Mouse (Mus musculus) kidney, embryonic 14.5 days (tissue): Measurements from ENCODE around the gene Fry. TPM values are rescaled to one million over a fixed set of nuclear protein-coding genes. Genes with fewer than 3 reads are reported as not detected.

ENCODE experiments used
- ATAC-seq: fragments of 200-750 bp; cut with Nextera tagmentation; 2 replicates; pipeline ENCODE4 v1.8.0; 2017; ENCODE audit warnings: moderate number of reproducible peaks, mild to moderate bottlenecking, moderate TSS enrichment, moderate library complexity; ENCODE audit not compliant: low FRiP score, low TSS enrichment
- H3K27ac ChIP-seq: fragments of 300-500 bp; sonication (generic); 2 replicates; pipeline ENCODE4 v1.5.1; 2014; ENCODE audit warnings: low read depth, mild to moderate bottlenecking, low read length, moderate library complexity, mixed read lengths
- H3K27me3 ChIP-seq: fragments of 300-500 bp; sonication (generic); 2 replicates; pipeline ENCODE4 v1.6.1; 2014; ENCODE audit warnings: mild to moderate bottlenecking, low read length; ENCODE audit not compliant: control insufficient read depth, insufficient read depth
- H3K36me3 ChIP-seq: fragments of 300-500 bp; sonication (generic); 2 replicates; pipeline ENCODE4 v1.6.1; 2014; ENCODE audit warnings: low read length, mixed read lengths; ENCODE audit not compliant: control insufficient read depth, insufficient read depth
- H3K4me1 ChIP-seq: fragments of 300-500 bp; sonication (generic); 2 replicates; pipeline ENCODE4 v1.6.1; 2014; ENCODE audit warnings: low read length, mixed read lengths; ENCODE audit not compliant: control insufficient read depth, insufficient read depth
- H3K4me2 ChIP-seq: fragments of 300-500 bp; sonication (generic); replicated peaks from 2 replicates; pipeline ENCODE4 v1.6.1; 2014; ENCODE audit warnings: low read depth, mild to moderate bottlenecking, low read length
- H3K4me3 ChIP-seq: fragments of 300-500 bp; sonication (generic); 2 replicates; pipeline ENCODE4 v1.5.1; 2014; ENCODE audit warnings: mild to moderate bottlenecking, low read length
- H3K9ac ChIP-seq: fragments of 300-500 bp; sonication (generic); 2 replicates; pipeline ENCODE4 v1.6.1; 2014; ENCODE audit warnings: low read depth, mild to moderate bottlenecking, low read length, moderate library complexity
- H3K9me3 ChIP-seq: fragments of 300-500 bp; sonication (generic); 2 replicates; pipeline ENCODE4 v1.6.1; 2016; ENCODE audit warnings: low read length; ENCODE audit not compliant: control insufficient read depth
- WGBS: fragments of 180-500 bp; shearing (Covaris S2); extraction: QIAGEN DNeasy Blood & Tissue Kit; methylation state at CpG from one replicate; pipeline ENCODE4 v1.1.7; 2014; 5-methylcytosine and 5-hydroxymethylcytosine counted together
- polyA plus RNA-seq: library from polyadenylated mRNA; unstranded; fragments of >200 nt; fragmentation: Nextera tagmentation; extraction: Ambion mirVana; gene quantifications from 2 replicates; pipeline ENCODE4 v1.2.1, GENCODE M21; 2014

Gene Fry
- polyA plus RNA-seq: 5.5 and 8.0 TPM in 2 replicates

DNA sequence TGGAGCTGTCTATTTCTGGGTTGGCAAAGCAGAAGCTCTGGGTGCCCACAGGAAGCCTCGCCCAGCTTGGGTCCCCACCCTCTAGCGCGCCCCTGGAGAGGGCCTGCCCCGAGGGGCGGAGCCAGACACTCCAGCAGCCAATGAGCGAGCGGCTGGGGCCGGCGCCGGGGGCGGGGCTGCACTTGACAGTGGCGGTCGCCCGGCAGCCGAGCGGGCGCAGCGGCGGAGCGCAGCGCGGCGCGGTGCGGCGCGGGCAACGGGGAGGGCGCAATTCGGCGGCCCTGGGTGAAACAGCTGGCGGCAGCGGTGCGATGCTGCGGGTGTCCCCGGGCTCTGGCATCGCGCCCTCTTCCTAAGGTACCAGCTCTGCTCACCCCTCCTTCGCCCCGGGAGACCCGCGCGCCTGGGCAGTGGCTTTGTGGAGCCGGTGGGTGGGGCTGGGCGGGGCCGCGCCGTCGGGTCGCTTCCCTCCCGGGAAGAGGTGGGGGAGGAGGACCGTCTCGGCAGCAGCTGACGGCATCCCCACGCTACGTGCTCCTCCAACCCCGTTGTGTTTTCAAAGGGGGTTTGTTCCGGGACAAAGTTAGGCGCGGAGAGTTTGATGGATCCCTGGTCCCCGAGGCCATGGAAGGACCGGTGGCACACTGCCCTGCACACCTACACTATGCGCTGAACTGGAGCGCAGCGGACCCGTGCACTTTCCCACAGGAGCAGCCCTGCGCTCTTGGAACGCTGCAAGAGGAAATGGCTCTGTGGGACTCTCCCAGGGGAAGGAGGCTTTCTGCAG lies at the start of gene Fry:
Gene Fry, plus strand, starts transcription at position 191 of the 787 bp plus-strand sequence.
- H3K4me3 ChIP-seq: peak within 1 kb of the TSS; percentile 56
- H3K4me2 ChIP-seq: peak within 1 kb of the TSS; percentile 86
- no peaks in the 10 kb centered on the region for H3K36me3 ChIP-seq
- H3K4me1 ChIP-seq: 0 out of 2 replicates have a peak, but pooled peaks cover 4% of the 10 kb centered on the region
- H3K27me3 ChIP-seq: no peaks in the 10 kb centered on the region
- peak; percentile 99 for ATAC-seq
- WGBS: under 1% methylated on average over 56 of the region's 68 CpGs
- H3K9ac ChIP-seq: peak within 1 kb of the TSS; percentile 47
- H3K9me3 ChIP-seq: peaks cover 6% of the 10 kb centered on the region; the same call in 1 of the 2 replicates
- no peak within 1 kb of the TSS for H3K27ac ChIP-seq

DNA sequence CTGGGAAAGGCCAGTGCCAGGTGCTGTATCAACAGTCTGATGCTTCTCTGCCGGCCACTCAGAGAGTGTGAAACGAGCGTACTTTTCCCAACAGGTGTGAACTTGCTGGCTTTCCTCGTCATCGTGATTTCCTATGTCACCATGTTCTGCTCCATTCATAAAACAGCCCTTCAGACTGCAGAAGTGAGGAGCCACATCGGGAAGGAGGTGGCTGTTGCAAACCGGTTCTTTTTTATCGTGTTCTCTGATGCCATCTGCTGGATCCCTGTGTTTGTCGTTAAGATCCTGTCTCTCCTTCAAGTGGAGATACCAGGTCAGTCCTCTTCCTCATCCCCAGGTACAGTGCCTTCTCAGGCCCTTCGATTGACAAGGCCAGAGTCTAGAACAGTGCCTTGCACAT lies 48.4 kb upstream of the Fry start:
- Histone ChIP-seq H3K36me3 (no peaks in the 10 kb centered on the region), H3K9me3 (no peaks in the 10 kb centered on the region), H3K4me2 (0 out of 2 replicates have a peak overlapping the region, but pooled peaks have one; percentile 12), H3K27me3 (no peaks in the 10 kb centered on the region), H3K4me3 (no peak overlapping the region), H3K4me1 (no peaks in the 10 kb centered on the region), H3K9ac (no peak overlapping the region), H3K27ac (no peak overlapping the region)
- ATAC-seq: 0 out of 2 replicates have a peak, but pooled peaks have one; percentile 24
- 15% methylated on average over 10 of the region's 10 CpGs for WGBS

DNA sequence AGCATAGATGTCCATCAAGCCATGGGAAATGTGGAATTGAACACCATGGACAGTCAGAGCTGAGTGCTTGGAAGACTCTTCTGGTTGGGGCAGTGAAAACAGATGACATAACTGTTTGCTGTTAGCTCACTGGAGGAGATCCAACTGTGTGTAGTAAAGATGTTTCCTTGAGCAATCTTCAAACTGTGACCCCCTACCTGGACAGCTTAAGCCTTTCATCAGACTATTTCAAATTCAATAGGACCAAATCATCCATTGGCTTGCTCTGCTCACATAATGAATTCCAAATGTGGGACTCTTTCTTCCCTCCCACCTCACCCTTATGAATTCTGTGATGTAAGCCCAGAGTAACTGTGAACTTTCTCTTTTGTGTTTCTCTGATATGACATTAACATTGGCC lies 46.7 kb upstream of the Fry start:
- H3K4me2 ChIP-seq: no peak overlapping the region
- no peaks in the 10 kb centered on the region for H3K9me3 ChIP-seq
- H3K4me1 ChIP-seq: no peaks in the 10 kb centered on the region
- no peaks in the 10 kb centered on the region for H3K27me3 ChIP-seq
- no peak overlapping the region for H3K4me3 ChIP-seq
- no peak overlapping the region for H3K27ac ChIP-seq
- no peak for ATAC-seq
- H3K36me3 ChIP-seq: no peaks in the 10 kb centered on the region
- no peak overlapping the region for H3K9ac ChIP-seq

DNA sequence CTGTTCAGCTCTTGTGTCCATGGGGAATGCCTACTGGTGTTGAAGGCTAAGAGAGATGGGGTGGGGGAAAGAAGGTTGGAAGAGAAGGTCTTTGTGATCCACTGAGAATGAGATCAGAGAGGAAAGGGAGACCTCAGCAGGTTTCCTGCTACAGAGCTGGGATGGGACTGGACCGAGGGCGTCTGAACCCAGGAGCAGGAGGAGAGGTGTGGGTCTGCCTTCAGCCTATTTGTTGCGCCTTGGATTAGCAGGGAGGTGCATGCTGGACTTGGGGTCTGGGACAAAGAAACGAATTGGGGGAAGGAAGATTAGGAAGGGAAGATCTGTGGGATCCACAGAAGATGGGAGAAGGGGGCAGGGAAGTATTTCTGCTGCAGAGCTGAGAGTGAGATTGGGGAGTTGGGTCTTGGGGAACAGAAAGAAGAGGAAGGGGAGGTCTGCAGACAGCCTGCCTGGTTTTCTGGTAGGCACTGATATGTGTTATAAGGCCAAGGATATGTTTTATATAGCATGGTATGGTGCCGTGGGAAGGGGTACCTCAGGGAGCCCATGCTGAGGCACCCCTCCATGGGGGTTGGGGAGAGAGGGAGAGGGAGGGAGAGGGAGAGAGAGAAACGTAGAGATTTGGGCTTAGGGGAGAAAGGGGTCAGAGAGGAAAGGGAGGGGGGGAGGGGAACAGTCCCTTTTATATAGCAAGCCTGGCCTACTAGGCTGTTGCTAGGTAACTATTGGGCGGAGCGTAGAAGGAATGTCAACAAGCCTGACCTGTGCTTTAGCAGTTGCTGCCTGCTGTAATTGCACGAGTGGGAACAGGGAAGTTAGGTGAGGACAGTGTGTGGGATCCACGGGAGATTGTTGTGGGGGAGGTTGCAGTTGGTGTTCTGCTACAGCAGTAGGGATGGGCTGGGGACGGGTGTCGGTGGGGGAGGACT lies 38.3 kb upstream of the Fry start:
- H3K4me3 ChIP-seq: 0 out of 2 replicates have a peak overlapping the region, but pooled peaks have one; percentile 6
- no peaks in the 10 kb centered on the region for H3K36me3 ChIP-seq
- H3K27me3 ChIP-seq: no peaks in the 10 kb centered on the region
- peak; percentile 73 for ATAC-seq
- H3K4me1 ChIP-seq: peaks cover 5% of the 10 kb centered on the region; the same call in 1 of the 2 replicates
- 28% methylated on average over 12 of the region's 12 CpGs for WGBS
- H3K27ac ChIP-seq: no peak overlapping the region
- no peaks in the 10 kb centered on the region for H3K9me3 ChIP-seq
- H3K4me2 ChIP-seq: peak overlapping the region; percentile 22; the same call in 1 of the 2 replicates
- H3K9ac ChIP-seq: no peak overlapping the region

DNA sequence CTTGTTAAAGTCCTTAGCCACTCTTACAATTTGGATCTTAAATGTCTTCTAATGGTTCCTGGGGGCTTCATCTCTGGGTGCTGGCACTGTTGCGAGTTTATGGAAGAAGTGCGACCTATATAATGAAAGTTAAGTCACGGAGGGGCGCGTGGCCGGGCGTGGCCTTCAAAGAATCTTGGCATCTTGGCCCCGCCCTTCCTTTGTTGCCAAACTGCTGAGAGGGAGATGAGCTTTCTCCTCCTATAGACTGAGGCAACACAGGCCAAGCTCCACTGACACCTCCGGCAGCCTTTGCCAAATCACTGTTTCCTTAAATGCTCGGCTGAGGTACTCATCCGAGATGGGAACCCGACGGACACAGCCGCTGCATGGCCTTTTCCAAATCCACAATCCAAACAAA lies 35.7 kb upstream of the Fry start:
- Histone ChIP-seq H3K4me2 (no peak overlapping the region), H3K27me3 (no peaks in the 10 kb centered on the region), H3K4me3 (no peak overlapping the region), H3K36me3 (no peaks in the 10 kb centered on the region), H3K9ac (no peak overlapping the region), H3K27ac (no peak overlapping the region), H3K9me3 (no peaks in the 10 kb centered on the region), H3K4me1 (peaks cover 5% of the 10 kb centered on the region; the same call in 1 of the 2 replicates)
- no peak for ATAC-seq
- 87% methylated on average over 14 of the region's 14 CpGs for WGBS

DNA sequence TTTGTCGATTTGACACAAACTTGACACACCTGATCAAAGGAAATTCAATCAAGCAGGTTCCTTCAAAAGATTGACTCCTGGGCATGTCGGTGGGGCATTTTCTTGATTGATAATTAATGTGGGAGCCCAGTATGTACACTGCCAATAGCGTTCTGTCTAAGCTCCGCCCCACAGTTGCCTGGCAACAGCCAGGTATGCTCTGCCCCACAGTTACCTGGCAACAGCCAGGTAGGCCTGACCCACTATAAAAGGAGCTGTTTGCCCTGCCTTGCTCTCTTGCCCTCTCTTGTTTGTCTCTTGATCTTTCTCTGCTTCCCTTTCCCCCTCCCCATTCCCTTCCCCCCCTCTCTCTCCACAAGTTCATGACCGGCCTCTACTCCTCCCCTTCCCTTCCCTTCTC lies 35.3 kb upstream of the Fry start:
- no peaks in the 10 kb centered on the region for H3K36me3 ChIP-seq
- no peak overlapping the region for H3K4me2 ChIP-seq
- H3K27ac ChIP-seq: no peak overlapping the region
- H3K4me1 ChIP-seq: peaks cover 5% of the 10 kb centered on the region; the same call in 1 of the 2 replicates
- no peak overlapping the region for H3K4me3 ChIP-seq
- H3K9me3 ChIP-seq: no peaks in the 10 kb centered on the region
- no peaks in the 10 kb centered on the region for H3K27me3 ChIP-seq
- no peak for ATAC-seq
- 63% methylated on average over 5 of the region's 5 CpGs for WGBS
- H3K9ac ChIP-seq: no peak overlapping the region

DNA sequence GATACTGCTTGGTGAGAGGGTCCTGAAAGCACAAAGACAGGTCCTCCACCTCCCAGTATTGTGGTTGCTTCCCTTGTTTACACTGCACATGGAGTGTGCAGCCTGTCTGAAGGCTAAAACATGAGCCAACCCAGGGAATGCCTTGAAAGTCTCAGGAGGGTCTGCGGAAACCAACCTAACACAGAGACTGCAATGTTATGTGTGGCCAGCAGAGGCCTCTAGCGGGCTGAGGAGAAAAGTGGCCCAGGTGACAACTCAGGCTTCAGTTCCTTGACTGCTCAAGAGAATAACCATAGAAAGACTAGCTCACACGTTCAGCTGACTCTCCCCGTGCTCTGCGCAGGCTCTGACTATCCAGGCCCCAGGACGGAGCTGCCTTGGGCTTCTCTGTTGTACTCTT lies 20.8 kb upstream of the Fry start:
- Histone ChIP-seq H3K9ac (no peak overlapping the region), H3K4me1 (no peaks in the 10 kb centered on the region), H3K4me2 (no peak overlapping the region), H3K27ac (no peak overlapping the region), H3K4me3 (no peak overlapping the region), H3K27me3 (no peaks in the 10 kb centered on the region), H3K36me3 (no peaks in the 10 kb centered on the region), H3K9me3 (no peaks in the 10 kb centered on the region)
- ATAC-seq: peak; percentile 71; the same call in 1 of the 2 replicates
- 7% methylated on average over 6 of the region's 6 CpGs for WGBS

DNA sequence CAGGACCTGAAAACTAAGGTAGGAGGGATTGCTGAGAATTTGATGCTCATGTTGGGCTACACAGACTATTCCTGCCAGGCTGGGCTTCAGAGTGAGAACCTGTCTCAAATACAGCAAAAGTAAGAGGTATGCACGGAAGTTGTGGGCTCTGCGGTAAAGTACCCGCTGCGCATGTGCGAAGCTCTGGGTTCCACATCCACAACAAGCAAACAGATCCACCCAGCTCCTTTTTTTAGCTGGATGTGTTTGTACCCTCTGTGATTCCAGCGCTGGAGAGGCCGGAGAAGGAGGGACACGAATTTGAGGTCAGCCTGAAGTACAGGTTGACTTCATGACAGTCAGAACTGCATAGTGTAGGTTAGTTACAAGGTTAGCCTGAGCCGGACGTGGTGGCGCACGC lies 19.7 kb upstream of the Fry start:
- no peak overlapping the region for H3K9ac ChIP-seq
- H3K27me3 ChIP-seq: no peaks in the 10 kb centered on the region
- no peak overlapping the region for H3K4me2 ChIP-seq
- H3K9me3 ChIP-seq: no peaks in the 10 kb centered on the region
- no peaks in the 10 kb centered on the region for H3K4me1 ChIP-seq
- 92% methylated on average over 12 of the region's 12 CpGs for WGBS
- no peaks in the 10 kb centered on the region for H3K36me3 ChIP-seq
- ATAC-seq: no peak
- no peak overlapping the region for H3K27ac ChIP-seq
- no peak overlapping the region for H3K4me3 ChIP-seq
